Mouse (Mus musculus): ENCODE data around the gene Sptbn4. TPM values are rescaled to one million over a fixed set of nuclear protein-coding genes. Genes with fewer than 3 reads are reported as not detected.

Sptbn4 gene
- total and polyA plus RNA-seq, 2 experiments = 0.06 TPM; not detected in 1

GRCm38 (mm10) chr7:27308821-27309549, 138.5 kb downstream of the Sptbn4 start:
- Histone ChIP-seq H3K27me3 (ENCODE audit: control insufficient read depth, insufficient read depth, low read length) (no peaks in the 10 kb centered on the region; the same call in 1 of the 2 replicates), H3K79me2 (ENCODE audit: control insufficient read depth, insufficient read depth, low read length) (no peaks in the 10 kb centered on the region), H3K9ac (ENCODE audit: low read depth, low read length) (0 out of 2 replicates have a peak overlapping the region, but pooled peaks have one; percentile 40), H3K4me1 (ENCODE audit: control insufficient read depth, insufficient read depth, low read length) (peaks cover 2% of the 10 kb centered on the region; the same call in 1 of the 2 replicates), H3K36me3 (ENCODE audit: control insufficient read depth, insufficient read depth, low read length) (no peaks in the 10 kb centered on the region), H3K4me3 (ENCODE audit: insufficient read depth, low read depth, low read length) (peak overlapping the region; percentile 33; the same call in 1 of the 2 replicates), H3K27ac (replicated peaks; ENCODE audit: insufficient read depth, low read depth, low read length) (no peak overlapping the region)
- DNase-seq (ENCODE audit: extremely low read depth, low read depth, low spot score) = no peak
- TF ChIP-seq CTCF (IDR thresholded peaks at IDR 0.05; ENCODE audit: low read depth, low read length) (no peak), POLR2A (IDR thresholded peaks at IDR 0.05; ENCODE audit: extremely low read depth, insufficient read depth, low read length) (no peak)
- 28% methylated on average over 28 of the region's 28 CpGs for WGBS

GRCm38 (mm10) chr7:27307551-27307950, 139.9 kb downstream of the Sptbn4 start:
- Histone ChIP-seq H3K4me1 (ENCODE audit: control insufficient read depth, insufficient read depth, low read length) (peaks cover 2% of the 10 kb centered on the region; the same call in 1 of the 2 replicates), H3K36me3 (ENCODE audit: control insufficient read depth, insufficient read depth, low read length) (no peaks in the 10 kb centered on the region), H3K27ac (replicated peaks; ENCODE audit: insufficient read depth, low read depth, low read length) (no peak overlapping the region), H3K79me2 (ENCODE audit: control insufficient read depth, insufficient read depth, low read length) (no peaks in the 10 kb centered on the region), H3K27me3 (ENCODE audit: control insufficient read depth, insufficient read depth, low read length) (no peaks in the 10 kb centered on the region; the same call in 1 of the 2 replicates), H3K9ac (ENCODE audit: low read depth, low read length) (no peak overlapping the region), H3K4me3 (ENCODE audit: insufficient read depth, low read depth, low read length) (no peak overlapping the region)
- 90% methylated on average over 9 of the region's 9 CpGs for WGBS
- no peak for DNase-seq (ENCODE audit: extremely low read depth, low read depth, low spot score)
- TF ChIP-seq CTCF (IDR thresholded peaks at IDR 0.05; ENCODE audit: low read depth, low read length) (no peak), POLR2A (IDR thresholded peaks at IDR 0.05; ENCODE audit: extremely low read depth, insufficient read depth, low read length) (no peak)

Other genes starting within 250 kb of the Sptbn4 start
- gene Itpkc, start 219.0 kb downstream of the Sptbn4 start, total RNA-seq (2014; rRNA removed) = 3.5 and 6.0 TPM in 2 replicates
- gene Itpkc, start 219.0 kb downstream of the Sptbn4 start, polyA plus RNA-seq (2012; rRNA removed) = 4.0 and 5.8 TPM in 2 replicates
- gene Coq8b, start 214.7 kb downstream of the Sptbn4 start, total RNA-seq (2014; rRNA removed) = 11.9 and 16.6 TPM in 2 replicates
- 35.2 and 36.2 TPM in 2 replicates for gene Coq8b, start 214.7 kb downstream of the Sptbn4 start, polyA plus RNA-seq (2012; rRNA removed)
- gene Numbl, start 189.3 kb downstream of the Sptbn4 start, total RNA-seq (2014; rRNA removed) = 0.46 and 0.74 TPM in 2 replicates
- 0.62 and 1.5 TPM in 2 replicates for gene Numbl, start 189.3 kb downstream of the Sptbn4 start, polyA plus RNA-seq (2012; rRNA removed)
- gene Ltbp4, start 110.0 kb downstream of the Sptbn4 start, total RNA-seq (2014; rRNA removed) = 9.4 and 24.2 TPM in 2 replicates
- gene Ltbp4, start 110.0 kb downstream of the Sptbn4 start, polyA plus RNA-seq (2012; rRNA removed) = 29.2 and 32.5 TPM in 2 replicates
- gene Shkbp1, start 91.7 kb downstream of the Sptbn4 start, total RNA-seq (2014; rRNA removed) = 3.6 and 4.4 TPM in 2 replicates
- 19.8 and 23.9 TPM in 2 replicates for gene Shkbp1, start 91.7 kb downstream of the Sptbn4 start, polyA plus RNA-seq (2012; rRNA removed)
- gene Gm20479, start 90.3 kb downstream of the Sptbn4 start, total RNA-seq (2014; rRNA removed) = not detected in 2 replicates
- not detected in 2 replicates for gene Gm20479, start 90.3 kb downstream of the Sptbn4 start, polyA plus RNA-seq (2012; rRNA removed)
- gene Blvrb, start 292 bp upstream of the Sptbn4 start, total RNA-seq (2014; rRNA removed) = 142 and 148 TPM in 2 replicates
- 268 and 304 TPM in 2 replicates for gene Blvrb, start 292 bp upstream of the Sptbn4 start, polyA plus RNA-seq (2012; rRNA removed)
- 3.5 and 4.6 TPM in 2 replicates for gene Sertad3, start 26.1 kb upstream of the Sptbn4 start, total RNA-seq (2014; rRNA removed)
- 6.9 and 8.3 TPM in 2 replicates for gene Sertad3, start 26.1 kb upstream of the Sptbn4 start, polyA plus RNA-seq (2012; rRNA removed)
- gene Sertad1, start 39.2 kb upstream of the Sptbn4 start, total RNA-seq (2014; rRNA removed) = 7.7 and 9.5 TPM in 2 replicates
- 8.8 and 11.6 TPM in 2 replicates for gene Sertad1, start 39.2 kb upstream of the Sptbn4 start, polyA plus RNA-seq (2012; rRNA removed)
- gene Prx, start 51.6 kb upstream of the Sptbn4 start, total RNA-seq (2014; rRNA removed) = 0.07 TPM in 1 of 2 replicates, not detected in the other
- 0.05 and 0.07 TPM in 2 replicates for gene Prx, start 51.6 kb upstream of the Sptbn4 start, polyA plus RNA-seq (2012; rRNA removed)
- not detected in 2 replicates for gene Hipk4, start 75.6 kb upstream of the Sptbn4 start, total RNA-seq (2014; rRNA removed)
- not detected in 2 replicates for gene Hipk4, start 75.6 kb upstream of the Sptbn4 start, polyA plus RNA-seq (2012; rRNA removed)
- 8.3 and 12.4 TPM in 2 replicates for gene Pld3, start 105.5 kb upstream of the Sptbn4 start, total RNA-seq (2014; rRNA removed)
- 33.0 and 37.4 TPM in 2 replicates for gene Pld3, start 105.5 kb upstream of the Sptbn4 start, polyA plus RNA-seq (2012; rRNA removed)
- gene 2310022A10Rik, start 105.5 kb upstream of the Sptbn4 start, total RNA-seq (2014; rRNA removed) = 1.2 and 2.7 TPM in 2 replicates
- 8.5 and 9.0 TPM in 2 replicates for gene 2310022A10Rik, start 105.5 kb upstream of the Sptbn4 start, polyA plus RNA-seq (2012; rRNA removed)
- 57.1 and 65.5 TPM in 2 replicates for gene Akt2, start 143.9 kb upstream of the Sptbn4 start, total RNA-seq (2014; rRNA removed)
- 78.1 and 81.3 TPM in 2 replicates for gene Akt2, start 143.9 kb upstream of the Sptbn4 start, polyA plus RNA-seq (2012; rRNA removed)
- not detected in 2 replicates for gene Ttc9b, start 206.2 kb upstream of the Sptbn4 start, total RNA-seq (2014; rRNA removed)
- not detected in 2 replicates for gene Ttc9b, start 206.2 kb upstream of the Sptbn4 start, polyA plus RNA-seq (2012; rRNA removed)
- 10.0 and 10.6 TPM in 2 replicates for gene Map3k10, start 226.9 kb upstream of the Sptbn4 start, total RNA-seq (2014; rRNA removed)
- 20.1 and 21.5 TPM in 2 replicates for gene Map3k10, start 226.9 kb upstream of the Sptbn4 start, polyA plus RNA-seq (2012; rRNA removed)
- gene Zfp607b, start 241.7 kb upstream of the Sptbn4 start, total RNA-seq (2014; rRNA removed) = 0.27 and 0.28 TPM in 2 replicates
- 0.05 and 0.40 TPM in 2 replicates for gene Zfp607b, start 241.7 kb upstream of the Sptbn4 start, polyA plus RNA-seq (2012; rRNA removed)